Mouse (Mus musculus) CD4-positive, CD25-positive, alpha-beta regulatory T cell, adult 2 months (primary cell): ENCODE data around the gene Chchd10.

Source experiments
- DNase-seq: peaks from one replicate; pipeline ENCODE4 v3.0.0-alpha.2; 2012; ENCODE audit warnings: low read depth, low spot score

Gene Chchd10

GRCm38 (mm10) chr10:75924324-75924723, 8.6 kb upstream of the Chchd10 start:
- peak; percentile 32 for DNase-seq

GRCm38 (mm10) chr10:75926396-75926795, 6.5 kb upstream of the Chchd10 start:
- peak; percentile 53 for DNase-seq

- no peak for DNase-seq
Measured at GRCm38 (mm10) chr10:75930304-75930703, 2.6 kb upstream of the Chchd10 start.

- DNase-seq, result no peak
Measured at GRCm38 (mm10) chr10:75931311-75931710, 1.6 kb upstream of the Chchd10 start.

- DNase-seq, result peak; percentile 72
Measured at GRCm38 (mm10) chr10:75932081-75932678, 750 bp upstream of the Chchd10 start.

- DNase-seq, result no peak
Measured at GRCm38 (mm10) chr10:75934991-75935390, 2.1 kb downstream of the Chchd10 start.

- peak; percentile 89 for DNase-seq
Measured at GRCm38 (mm10) chr10:75935680-75936541, 3.0 kb downstream of the Chchd10 start, which contains the start of gene Mmp11. TSS of gene Mmp11 (minus strand) at chr10:75936496.

GRCm38 (mm10) chr10:75936909-75937667, 4.2 kb downstream of the Chchd10 start:
- peak; percentile 39 for DNase-seq

GRCm38 (mm10) chr10:75937851-75938643, 5.1 kb downstream of the Chchd10 start:
- DNase-seq, result peak; percentile 64

- DNase-seq, result peak; percentile 35
Measured at GRCm38 (mm10) chr10:75939481-75940234, 6.7 kb downstream of the Chchd10 start.

GRCm38 (mm10) chr10:75940520-75940919, 7.6 kb downstream of the Chchd10 start, which contains the start of gene Gm867:
TSS of gene Gm867 (minus strand) at chr10:75940672.
- no peak for DNase-seq

GRCm38 (mm10) chr10:75941042-75941824, 8.3 kb downstream of the Chchd10 start:
- no peak for DNase-seq

- DNase-seq, result no peak
Measured at GRCm38 (mm10) chr10:75942736-75943477, 10.0 kb downstream of the Chchd10 start, which contains the start of gene Vpreb3. TSS of gene Vpreb3 (plus strand) at chr10:75943057.

GRCm38 (mm10) chr10:75944066-75944772, 11.3 kb downstream of the Chchd10 start:
- DNase-seq, result no peak

GRCm38 (mm10) chr10:75945213-75945612, 12.3 kb downstream of the Chchd10 start:
- DNase-seq, result no peak

GRCm38 (mm10) chr10:75945896-75946295, 13.0 kb downstream of the Chchd10 start:
- DNase-seq, result no peak

GRCm38 (mm10) chr10:75948079-75948478, 15.1 kb downstream of the Chchd10 start:
- DNase-seq, result no peak
